Mouse (Mus musculus): ENCODE measurements around the gene Man1b1.

DNA sequence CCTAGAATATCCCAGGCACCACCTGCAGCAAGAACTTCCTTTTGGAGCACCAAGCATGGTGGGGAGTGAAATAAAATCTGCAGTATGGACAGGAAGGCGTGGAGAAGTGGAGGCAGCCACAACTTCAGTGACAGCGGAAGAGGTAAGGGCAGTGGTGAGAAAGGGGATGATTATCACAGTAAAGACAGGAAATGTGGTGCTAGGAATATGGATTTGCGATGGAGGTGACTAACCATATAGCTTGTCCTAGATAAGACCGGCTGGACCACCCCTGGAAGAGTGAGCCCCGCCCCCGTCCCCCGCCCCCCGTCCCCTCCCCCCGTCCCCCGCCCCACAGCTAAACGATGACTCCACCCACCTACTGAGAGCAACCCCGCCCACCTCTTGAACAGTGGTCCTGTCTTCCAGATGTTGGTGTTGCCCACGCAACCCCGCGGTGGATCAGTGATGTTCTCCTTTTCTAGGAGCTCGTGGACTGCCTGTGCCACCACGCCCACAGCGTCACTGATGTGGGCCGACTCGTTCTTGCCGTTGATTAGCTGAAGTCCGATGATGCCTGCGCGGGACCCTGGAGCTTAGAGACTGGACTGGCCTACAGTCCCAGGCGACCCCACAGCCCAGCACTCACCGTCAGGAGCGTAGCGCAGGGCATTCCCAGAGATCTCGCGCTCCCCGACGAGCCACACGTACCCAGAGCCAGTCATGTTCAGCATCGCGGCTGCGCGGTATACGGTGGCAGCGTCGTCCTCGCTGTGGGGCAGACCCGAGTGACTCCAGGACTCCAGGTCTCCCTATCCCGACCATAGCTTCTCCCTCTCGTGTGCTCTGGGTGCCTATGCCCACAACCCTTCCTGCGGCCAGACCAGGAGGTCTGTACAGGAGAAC, 27.2 kb upstream of the Man1b1 start:
- TF ChIP-seq CTCF (conservative IDR thresholded peaks at IDR 0.05; ENCODE audit: low read length) (no peak), POU5F1 (IDR thresholded peaks at IDR 0.05; ENCODE audit: borderline replicate concordance, low read length) (no peak), NANOG (IDR thresholded peaks at IDR 0.05; ENCODE audit: borderline replicate concordance, low read length) (no peak)
